Mouse (Mus musculus) ovary, postnatal 10 days (tissue): ENCODE data around the gene Ldlrap1.

Experiments used
- DNase-seq: peaks from one replicate; pipeline ENCODE4 v3.0.0; 2022; ENCODE audit warnings: low spot score

The Ldlrap1 gene

GRCm38 (mm10) chr4:134713937-134714336 is 53.9 kb downstream of the Ldlrap1 start:
- peak; percentile 64 for DNase-seq

GRCm38 (mm10) chr4:134705311-134705710 is 62.5 kb downstream of the Ldlrap1 start:
- DNase-seq = no peak

GRCm38 (mm10) chr4:134704590-134704989 is 63.2 kb downstream of the Ldlrap1 start:
- DNase-seq = no peak

GRCm38 (mm10) chr4:134703835-134704546 is 63.8 kb downstream of the Ldlrap1 start, which contains the start of gene Man1c1:
Gene Man1c1, minus strand, starts transcription at chr4:134704290.
- DNase-seq = peak; percentile 96

GRCm38 (mm10) chr4:134702981-134703834 is 64.6 kb downstream of the Ldlrap1 start:
- DNase-seq = peak; percentile 32

GRCm38 (mm10) chr4:134701934-134702333 is 65.9 kb downstream of the Ldlrap1 start:
- peak; percentile 46 for DNase-seq

GRCm38 (mm10) chr4:134700911-134701310 is 66.9 kb downstream of the Ldlrap1 start:
- DNase-seq = no peak

GRCm38 (mm10) chr4:134693202-134693940 is 74.5 kb downstream of the Ldlrap1 start:
- no peak for DNase-seq

GRCm38 (mm10) chr4:134692388-134692787 is 75.4 kb downstream of the Ldlrap1 start:
- no peak for DNase-seq
